Mouse (Mus musculus) lung, postnatal 0 days (tissue): ENCODE measurements at regions not wholly inside any gene's neighbourhood (a gene's known extent, or its start where the extent isn't known, plus 50 kb on each side); places are given as distances from the start of the nearest gene placed in this dataset.

Source experiments
- CTCF ChIP-seq: IDR thresholded peaks from 2 replicates; pipeline ENCODE4 v1.5.1; 2016; ENCODE audit warnings: antibody characterized with exemption, mild to moderate bottlenecking
- EP300 ChIP-seq: IDR thresholded peaks from 2 replicates; pipeline ENCODE4 v1.6.1; 2016; ENCODE audit warnings: antibody characterized with exemption, mild to moderate bottlenecking, control low read depth

GRCm38 (mm10) chr11:28688436-28688835 lies 104.3 kb upstream of the Ccdc85a start:
- TF ChIP-seq CTCF, result no peak
- no peak for TF ChIP-seq EP300
